Mouse (Mus musculus): ENCODE data around the gene Rrbp1.

GRCm38 (mm10) chr2:143969260-143969659 lies 41.8 kb downstream of the Rrbp1 start:
- no peak for TF ChIP-seq CTCF (IDR thresholded peaks at IDR 0.05)
- no peak for TF ChIP-seq EP300 (IDR thresholded peaks at IDR 0.05)
